Mouse (Mus musculus): ENCODE results near the gene Clcf1. TPM values are rescaled to one million over a fixed set of nuclear protein-coding genes. Genes with fewer than 3 reads are reported as not detected.

Clcf1 gene
- total and polyA plus RNA-seq, 3 experiments, result 0.55 to 5.4 (median 1.0) TPM

- H3K4me1 ChIP-seq (ENCODE audit: control insufficient read depth, insufficient read depth, low read length), result peaks cover 10% of the 10 kb centered on the region
- intact Hi-C loops (cut with DNase I), result no loop called here
- no peak overlapping the region for H3K4me3 ChIP-seq
- no peaks in the 10 kb centered on the region for H3K27me3 ChIP-seq (ENCODE audit: control insufficient read depth, insufficient read depth, low read length)
- H3K79me2 ChIP-seq (replicated peaks; ENCODE audit: control insufficient read depth, insufficient read depth, low read length), result peaks cover 5% of the 10 kb centered on the region; the same call in 1 of the 2 replicates
- WGBS, result 81% methylated on average over 12 of the region's 12 CpGs
- no peak overlapping the region for H3K27ac ChIP-seq
- peaks cover 12% of the 10 kb centered on the region for H3K36me3 ChIP-seq (ENCODE audit: control insufficient read depth, insufficient read depth, low read length)
- no peak overlapping the region for H3K9ac ChIP-seq (ENCODE audit: low read depth, low read length)
- TF ChIP-seq EP300 (IDR thresholded peaks at IDR 0.05; ENCODE audit: insufficient read depth, low read depth, low read length) (no peak), CTCF (IDR thresholded peaks at IDR 0.05) (no peak), POLR2A (IDR thresholded peaks at IDR 0.05; ENCODE audit: insufficient read depth, low read depth, low read length) (no peak)
- no peak for DNase-seq
Measured at GRCm38 (mm10) chr19:4194776-4195650, 19.0 kb upstream of the Clcf1 start.

- intact Hi-C loops (cut with DNase I), result no loop called here
- TF ChIP-seq POLR2A (IDR thresholded peaks at IDR 0.05; ENCODE audit: insufficient read depth, low read depth, low read length), result no peak
- no peak for TF ChIP-seq EP300 (IDR thresholded peaks at IDR 0.05; ENCODE audit: insufficient read depth, low read depth, low read length)
- no peak for TF ChIP-seq CTCF (IDR thresholded peaks at IDR 0.05)
- H3K36me3 ChIP-seq (ENCODE audit: control insufficient read depth, insufficient read depth, low read length), result peaks cover 12% of the 10 kb centered on the region
- DNase-seq, result no peak
- no peaks in the 10 kb centered on the region for H3K27me3 ChIP-seq (ENCODE audit: control insufficient read depth, insufficient read depth, low read length)
- H3K4me1 ChIP-seq (ENCODE audit: control insufficient read depth, insufficient read depth, low read length), result peaks cover 15% of the 10 kb centered on the region
- H3K4me3 ChIP-seq, result no peak overlapping the region
- H3K9ac ChIP-seq (ENCODE audit: low read depth, low read length), result no peak overlapping the region
- peaks cover 5% of the 10 kb centered on the region; the same call in 1 of the 2 replicates for H3K79me2 ChIP-seq (replicated peaks; ENCODE audit: control insufficient read depth, insufficient read depth, low read length)
- WGBS, result 24% methylated on average over 2 of the region's 2 CpGs
- no peak overlapping the region for H3K27ac ChIP-seq
Measured at GRCm38 (mm10) chr19:4196048-4196447, 18.0 kb upstream of the Clcf1 start.

- H3K79me2 ChIP-seq (replicated peaks; ENCODE audit: control insufficient read depth, insufficient read depth, low read length), result peaks cover 5% of the 10 kb centered on the region; the same call in 1 of the 2 replicates
- DNase-seq, result peak; percentile 51 to 64
- TF ChIP-seq EP300 (IDR thresholded peaks at IDR 0.05; ENCODE audit: insufficient read depth, low read depth, low read length) (no peak), CTCF (IDR thresholded peaks at IDR 0.05) (no peak), POLR2A (IDR thresholded peaks at IDR 0.05; ENCODE audit: insufficient read depth, low read depth, low read length) (peak; percentile 34; the same call in 1 of the 2 replicates)
- no peak overlapping the region for H3K4me3 ChIP-seq
- peaks cover 12% of the 10 kb centered on the region for H3K36me3 ChIP-seq (ENCODE audit: control insufficient read depth, insufficient read depth, low read length)
- 16% methylated on average over 5 of the region's 5 CpGs for WGBS
- intact Hi-C loops (cut with DNase I), result no loop called here
- H3K27ac ChIP-seq, result no peak overlapping the region
- peaks cover 12% of the 10 kb centered on the region for H3K4me1 ChIP-seq (ENCODE audit: control insufficient read depth, insufficient read depth, low read length)
- no peaks in the 10 kb centered on the region for H3K27me3 ChIP-seq (ENCODE audit: control insufficient read depth, insufficient read depth, low read length)
- no peak overlapping the region for H3K9ac ChIP-seq (ENCODE audit: low read depth, low read length)
Measured at GRCm38 (mm10) chr19:4196548-4196947, 17.5 kb upstream of the Clcf1 start.

GRCm38 (mm10) chr19:4197180-4197579, 16.9 kb upstream of the Clcf1 start:
- H3K4me1 ChIP-seq (ENCODE audit: control insufficient read depth, insufficient read depth, low read length), result peaks cover 14% of the 10 kb centered on the region
- peaks cover 4% of the 10 kb centered on the region; the same call in 1 of the 2 replicates for H3K79me2 ChIP-seq (replicated peaks; ENCODE audit: control insufficient read depth, insufficient read depth, low read length)
- no peak overlapping the region for H3K27ac ChIP-seq
- TF ChIP-seq EP300 (IDR thresholded peaks at IDR 0.05; ENCODE audit: insufficient read depth, low read depth, low read length), result no peak
- no peak for TF ChIP-seq CTCF (IDR thresholded peaks at IDR 0.05)
- TF ChIP-seq POLR2A (IDR thresholded peaks at IDR 0.05; ENCODE audit: insufficient read depth, low read depth, low read length), result no peak
- H3K4me3 ChIP-seq, result no peak overlapping the region
- no peaks in the 10 kb centered on the region for H3K27me3 ChIP-seq (ENCODE audit: control insufficient read depth, insufficient read depth, low read length)
- DNase-seq, result no peak
- H3K9ac ChIP-seq (ENCODE audit: low read depth, low read length), result no peak overlapping the region
- intact Hi-C loops (cut with DNase I), result no loop called here
- H3K36me3 ChIP-seq (ENCODE audit: control insufficient read depth, insufficient read depth, low read length), result peaks cover 12% of the 10 kb centered on the region
- WGBS, result 70% methylated on average over 3 of the region's 3 CpGs

GRCm38 (mm10) chr19:4201291-4201909, 12.6 kb upstream of the Clcf1 start, which contains the start of gene Rad9a:
Rad9a (minus strand) TSS chr19:4201662.
- intact Hi-C loops (cut with DNase I), result loop anchor here (1.0 to 5.0 kb wide), 3 partner anchors 9 to 104 kb away; partner anchors contain the start of genes Aip, Cdk2ap2, Pitpnm1 and Ppp1ca
- Histone ChIP-seq H3K27me3 (ENCODE audit: control insufficient read depth, insufficient read depth, low read length) (no peaks in the 10 kb centered on the region), H3K9ac (ENCODE audit: low read depth, low read length) (peak within 1 kb of the TSS; percentile 74), H3K4me1 (ENCODE audit: control insufficient read depth, insufficient read depth, low read length) (peaks cover 13% of the 10 kb centered on the region), H3K36me3 (ENCODE audit: control insufficient read depth, insufficient read depth, low read length) (no peaks in the 10 kb centered on the region), H3K4me3 (peak within 1 kb of the TSS; percentile 76), H3K27ac (peak within 1 kb of the TSS; percentile 84), H3K79me2 (replicated peaks; ENCODE audit: control insufficient read depth, insufficient read depth, low read length) (no peaks in the 10 kb centered on the region)
- DNase-seq, result peak; percentile 94 to 97
- TF ChIP-seq POLR2A (IDR thresholded peaks at IDR 0.05; ENCODE audit: insufficient read depth, low read depth, low read length) (peak; percentile 97), CTCF (IDR thresholded peaks at IDR 0.05) (no peak), EP300 (IDR thresholded peaks at IDR 0.05; ENCODE audit: insufficient read depth, low read depth, low read length) (no peak)
- WGBS, result under 1% methylated on average over 34 of the region's 34 CpGs
